Mouse (Mus musculus): ENCODE results near the gene Nxnl2.
"Not testable (repeated sequence)": the region's sequence is repeated elsewhere in the genome, so short reads cannot be mapped to it uniquely, and the experiment has no call there.

Nxnl2 gene

GRCm38 (mm10) chr13:51179362-51179761, 8.5 kb downstream of the Nxnl2 start:
- DNase-seq (ENCODE audit: low spot score in 2 of 2): no peak

GRCm38 (mm10) chr13:51182236-51182635, 11.4 kb downstream of the Nxnl2 start:
- DNase-seq (ENCODE audit: low spot score in 2 of 2): no peak

- DNase-seq (ENCODE audit: low spot score in 2 of 2): no peak
These were observed 14.1 kb downstream of the Nxnl2 start for GRCm38 (mm10) chr13:51184896-51185295.

GRCm38 (mm10) chr13:51190336-51190735, 19.5 kb downstream of the Nxnl2 start:
- no peak for DNase-seq (ENCODE audit: low spot score in 2 of 2)

DNA sequence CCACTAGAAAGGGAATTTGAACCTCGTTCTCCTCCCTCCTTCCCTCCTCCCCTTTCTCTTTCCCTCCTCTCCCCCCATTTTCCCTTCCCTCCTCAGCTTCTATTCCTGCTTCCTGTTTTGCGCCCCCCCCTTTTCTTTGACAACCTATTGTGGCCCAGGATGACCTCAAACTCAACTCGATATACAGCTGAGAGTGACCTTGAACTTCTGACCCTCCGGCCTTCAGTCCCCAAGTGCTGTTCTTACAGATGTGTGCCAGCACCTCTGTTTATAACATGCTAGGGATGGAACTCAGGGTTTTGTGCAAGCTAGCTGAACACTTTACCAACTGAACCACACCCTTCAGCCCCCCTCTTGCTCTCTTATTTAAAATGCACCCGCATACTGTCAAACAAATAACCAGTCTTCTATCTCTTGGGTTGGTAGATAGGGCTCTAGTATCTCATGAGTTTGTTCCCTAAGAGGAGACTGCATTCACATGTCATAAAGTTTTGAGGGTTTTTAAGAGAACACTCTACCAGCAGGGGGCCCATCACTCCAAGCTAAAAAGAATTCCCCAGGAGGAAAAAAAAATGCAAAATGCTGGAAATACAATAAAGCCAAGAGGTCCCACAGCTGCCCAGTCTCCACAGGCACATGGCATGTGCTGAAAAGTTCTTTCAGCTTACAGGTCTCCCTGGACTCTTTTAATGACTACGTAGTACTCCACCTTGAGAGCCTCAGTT, 20.8 kb downstream of the Nxnl2 start:
- peak in 1 of 2 experiments; percentile 55 for DNase-seq (ENCODE audit: low spot score in 2 of 2)

GRCm38 (mm10) chr13:51193893-51194292, 23.1 kb downstream of the Nxnl2 start:
- no peak for DNase-seq (ENCODE audit: low spot score in 2 of 2)

DNA sequence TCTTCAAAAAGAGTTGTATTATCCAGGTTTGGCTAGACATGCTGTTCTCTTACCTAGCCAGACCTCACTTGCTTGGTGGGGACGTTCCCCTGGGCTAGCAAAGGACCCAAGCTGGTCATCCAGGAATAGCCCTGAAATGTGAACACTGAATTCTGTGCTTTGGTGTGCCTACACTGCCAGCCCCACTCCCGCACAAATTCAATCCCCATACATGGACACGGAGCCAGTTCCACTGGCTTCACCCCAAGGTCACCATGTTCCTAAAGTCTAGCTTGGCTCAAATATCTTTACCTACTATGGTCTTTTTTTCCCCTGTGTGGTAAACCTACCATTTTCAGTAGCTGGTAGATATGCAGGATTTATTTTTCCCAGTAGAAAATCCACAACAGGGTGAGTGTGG, 26.9 kb downstream of the Nxnl2 start:
- DNase-seq (ENCODE audit: low spot score in 2 of 2): no peak

DNA sequence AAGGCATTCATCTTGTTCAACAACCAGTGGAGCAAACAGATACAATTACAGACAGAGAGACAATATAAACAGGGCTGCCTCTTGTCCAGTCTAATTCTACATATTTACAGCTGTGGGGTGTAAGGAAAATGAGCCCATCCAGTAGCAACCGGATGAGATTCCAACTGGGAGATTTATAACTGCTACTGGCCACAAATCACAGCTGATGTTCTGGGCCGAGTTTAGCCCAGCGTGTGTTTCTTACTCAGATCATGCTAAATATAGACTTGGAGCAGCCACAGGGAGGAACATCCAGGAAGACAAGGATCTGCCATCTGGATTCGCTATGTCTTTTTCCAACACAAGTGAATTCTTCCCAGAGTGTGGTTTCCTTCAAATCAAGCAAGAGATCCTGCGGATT, 27.4 kb downstream of the Nxnl2 start:
- peak; percentile 42 to 62 for DNase-seq (ENCODE audit: low spot score in 2 of 2)

GRCm38 (mm10) chr13:51201985-51202843, 31.4 kb downstream of the Nxnl2 start:
- DNase-seq (ENCODE audit: low spot score in 2 of 2): not testable (repeated sequence)

DNA sequence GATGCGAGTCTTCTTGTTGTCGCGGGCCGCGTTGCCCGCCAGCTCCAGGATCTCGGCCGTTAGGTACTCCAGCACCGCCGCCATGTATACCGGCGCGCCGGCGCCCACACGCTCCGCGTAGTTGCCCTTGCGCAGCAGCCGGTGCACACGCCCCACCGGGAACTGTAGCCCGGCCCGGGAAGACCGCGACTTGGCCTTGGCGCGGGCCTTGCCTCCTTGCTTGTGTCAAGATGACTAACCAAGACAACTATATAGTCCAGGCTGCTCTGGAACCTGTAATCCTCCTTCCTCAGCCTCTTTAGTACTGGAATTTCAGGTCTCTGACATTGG, 32.0 kb downstream of the Nxnl2 start:
- DNase-seq (ENCODE audit: low spot score in 2 of 2): peak in 1 of 2 experiments; percentile 59

- no peak for DNase-seq (ENCODE audit: low spot score in 2 of 2)
These were observed 32.6 kb downstream of the Nxnl2 start for GRCm38 (mm10) chr13:51203467-51203866.

GRCm38 (mm10) chr13:51204081-51204480, 33.3 kb downstream of the Nxnl2 start:
- DNase-seq (ENCODE audit: low spot score in 2 of 2): not testable (repeated sequence)

DNA sequence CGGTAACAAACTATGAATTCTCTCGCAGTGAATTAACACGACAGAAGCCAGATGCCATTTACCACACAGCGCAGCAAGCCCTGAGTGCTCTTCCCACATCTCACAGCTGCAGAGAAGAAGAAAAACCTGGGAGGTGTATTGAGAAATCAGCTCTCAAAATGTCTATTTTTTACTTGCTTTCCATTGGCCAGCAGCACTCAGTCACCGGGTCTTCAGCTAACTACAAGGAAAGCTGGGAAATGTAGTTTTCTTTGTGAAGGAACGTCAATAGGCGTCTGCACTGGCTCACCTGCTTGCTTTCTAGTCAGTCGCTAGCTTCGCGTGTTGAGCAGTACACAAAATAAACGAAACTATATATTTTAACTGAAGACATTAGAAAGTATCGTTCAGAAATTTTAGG, 37.1 kb downstream of the Nxnl2 start:
- peak; percentile 36 to 55 for DNase-seq (ENCODE audit: low spot score in 2 of 2)

DNA sequence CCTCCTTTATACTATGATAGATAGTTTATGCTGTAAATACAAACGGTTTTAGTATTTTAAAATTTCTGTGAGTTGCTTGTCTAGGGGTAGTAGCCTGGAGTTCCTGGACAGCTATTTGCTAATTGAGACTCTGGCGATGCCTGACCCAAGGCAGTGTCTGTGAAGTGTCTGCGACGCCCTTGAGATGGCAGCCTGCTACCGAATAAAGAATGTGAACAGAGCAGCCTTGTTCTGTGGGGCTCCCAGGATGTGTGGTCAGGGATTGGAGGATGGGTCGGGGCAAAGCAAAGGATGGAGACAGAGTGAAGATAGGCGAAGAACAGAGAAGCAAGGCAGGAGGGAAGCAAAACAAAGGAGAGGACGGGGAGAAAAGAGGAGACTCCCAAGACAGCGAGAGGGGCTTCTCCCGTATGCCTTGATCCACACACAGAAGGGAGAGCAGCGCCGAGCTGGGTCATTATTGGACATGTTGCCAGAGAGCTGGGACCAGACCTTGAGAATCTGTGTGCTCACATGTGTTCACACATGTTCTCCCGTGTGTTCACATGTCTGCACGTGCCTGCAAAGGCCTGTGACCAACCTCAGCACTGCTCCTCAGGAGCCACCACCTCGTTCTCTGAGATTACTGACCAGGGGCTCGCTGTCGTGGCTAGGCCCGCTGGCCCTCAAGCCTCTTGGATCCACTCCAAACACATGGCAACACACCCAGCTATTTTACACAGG, 37.7 kb downstream of the Nxnl2 start:
- DNase-seq (ENCODE audit: low spot score in 2 of 2): peak in 1 of 2 experiments; percentile 37

DNA sequence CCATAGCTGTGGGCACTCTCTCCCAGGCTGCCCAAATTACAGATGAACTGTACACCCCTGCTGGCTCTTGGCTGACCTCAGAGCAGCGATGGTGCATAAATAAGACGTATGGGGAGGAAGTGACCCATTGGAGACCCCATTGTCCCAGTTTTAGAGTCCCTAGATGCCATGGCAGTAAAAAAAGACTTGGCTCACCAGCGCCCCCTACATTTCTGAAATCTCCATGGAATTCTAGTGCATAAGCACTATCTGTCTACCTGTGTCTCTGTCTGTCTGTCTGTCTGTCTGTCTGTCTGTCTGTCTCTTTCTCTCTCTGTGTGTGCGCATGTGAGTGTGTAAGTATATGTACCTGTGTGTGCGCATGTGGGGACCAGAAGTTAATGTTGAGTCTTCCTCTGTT, 39.8 kb downstream of the Nxnl2 start:
- DNase-seq (ENCODE audit: low spot score in 2 of 2): no peak

GRCm38 (mm10) chr13:51214746-51215145, 43.9 kb downstream of the Nxnl2 start:
- DNase-seq (ENCODE audit: low spot score in 2 of 2): no peak

- DNase-seq (ENCODE audit: low spot score in 2 of 2): no peak
These were observed 50.1 kb downstream of the Nxnl2 start for GRCm38 (mm10) chr13:51220897-51221296.

GRCm38 (mm10) chr13:51221425-51222160, 50.8 kb downstream of the Nxnl2 start:
- DNase-seq (ENCODE audit: low spot score in 2 of 2): no peak
